Mouse (Mus musculus) cortical plate, adult 2 months (tissue): ENCODE data around the gene Gm6169. TPM values are rescaled to one million over a fixed set of nuclear protein-coding genes. Genes with fewer than 3 reads are reported as not detected.
A peak's percentile ranks its signal among the peaks of the same experiment; 100 is the strongest.
"Not testable (repeated sequence)": the region's sequence is repeated elsewhere in the genome, so short reads cannot be mapped to it uniquely, and the experiment has no call there.

Experiments
- H3K27ac ChIP-seq: fragments of 200-500 bp; 2 replicates; pipeline ENCODE4 v1.5.1; 2012; ENCODE audit warnings: low read length, control low read depth, inconsistent platforms; ENCODE audit not compliant: insufficient read depth
- H3K4me1 ChIP-seq: fragments of 200-500 bp; 2 replicates; pipeline ENCODE4 v1.6.1; 2011; ENCODE audit warnings: low read length; ENCODE audit not compliant: control insufficient read depth, insufficient read depth
- H3K4me3 ChIP-seq: fragments of 200-500 bp; 2 replicates; pipeline ENCODE4 v1.5.1; 2011; ENCODE audit warnings: mild to moderate bottlenecking, low read length, control low read depth; ENCODE audit not compliant: insufficient read depth
- CTCF ChIP-seq: fragments of 200-500 bp; IDR thresholded peaks from 2 replicates; pipeline ENCODE4 v1.5.1; 2011; ENCODE audit warnings: mild to moderate bottlenecking, control low read depth, low read length; ENCODE audit not compliant: insufficient read depth; ENCODE audit errors: extremely low read depth
- POLR2A ChIP-seq: fragments of 200-500 bp; IDR thresholded peaks from 2 replicates; pipeline ENCODE4 v1.6.1; 2011; ENCODE audit warnings: mild to moderate bottlenecking, low read length, control low read depth; ENCODE audit not compliant: insufficient read depth; ENCODE audit errors: extremely low read depth
- polyA plus RNA-seq: library from polyadenylated mRNA; depleted of rRNA; stranded (reverse); fragments of >200 nt; gene quantifications from 2 replicates; pipeline ENCODE4 v1.2.3, GENCODE M21; 2012; rRNA removed

Gene Gm6169
- 0.56 and 0.59 TPM in 2 replicates for polyA plus RNA-seq

GRCm38 (mm10) chr13:97099187-97099852 is at the start of gene Gm6169:
Gene Gm6169 (minus strand): TSS chr13:97099237.
- Histone ChIP-seq H3K4me3 (no peak within 1 kb of the TSS), H3K27ac (no peak within 1 kb of the TSS), H3K4me1 (no peaks in the 10 kb centered on the region)
- TF ChIP-seq POLR2A = no peak
- TF ChIP-seq CTCF = peak; percentile 72

GRCm38 (mm10) chr13:97145834-97146233 is 46.8 kb upstream of the Gm6169 start:
- H3K4me3 ChIP-seq = no peak overlapping the region
- no peaks in the 10 kb centered on the region for H3K4me1 ChIP-seq
- no peak overlapping the region for H3K27ac ChIP-seq
- no peak for TF ChIP-seq POLR2A
- peak; percentile 30; the same call in 1 of the 2 replicates for TF ChIP-seq CTCF

- Histone ChIP-seq H3K4me1 (peaks cover 2% of the 10 kb centered on the region; the same call in 1 of the 2 replicates), H3K4me3 (no peak overlapping the region), H3K27ac (no peak overlapping the region)
- TF ChIP-seq CTCF = no peak
- no peak for TF ChIP-seq POLR2A
Observed at GRCm38 (mm10) chr13:97142321-97142720, 43.3 kb upstream of the Gm6169 start.

GRCm38 (mm10) chr13:97138404-97138931 is 39.4 kb upstream of the Gm6169 start:
- H3K4me3 ChIP-seq = peak overlapping the region; percentile 69
- not testable (repeated sequence) for H3K27ac ChIP-seq, H3K4me1 ChIP-seq

- TF ChIP-seq CTCF = no peak
- peak; percentile 90 for TF ChIP-seq POLR2A
- H3K4me1 ChIP-seq = peaks cover 2% of the 10 kb centered on the region; the same call in 1 of the 2 replicates
- H3K27ac ChIP-seq = peak within 1 kb of the TSS; percentile 63
- H3K4me3 ChIP-seq = peak within 1 kb of the TSS; percentile 69
Observed at GRCm38 (mm10) chr13:97137466-97138400, 38.7 kb upstream of the Gm6169 start, which contains the start of the genes Gfm2 and Nsa2. Gene Gfm2 (plus strand): TSS chr13:97137937. Gene Nsa2 (minus strand): TSS chr13:97137937.

- H3K4me1 ChIP-seq, H3K4me3 ChIP-seq, H3K27ac ChIP-seq: not testable (repeated sequence)
Observed at GRCm38 (mm10) chr13:97130413-97130812, 31.4 kb upstream of the Gm6169 start.

GRCm38 (mm10) chr13:97129654-97130053 is 30.6 kb upstream of the Gm6169 start:
- not testable (repeated sequence) for H3K27ac ChIP-seq, H3K4me3 ChIP-seq, H3K4me1 ChIP-seq

- no peaks in the 10 kb centered on the region for H3K4me1 ChIP-seq
- no peak overlapping the region for H3K4me3 ChIP-seq
- TF ChIP-seq POLR2A (no peak), CTCF (no peak)
- H3K27ac ChIP-seq = no peak overlapping the region
Observed at GRCm38 (mm10) chr13:97121341-97121740, 22.3 kb upstream of the Gm6169 start.

GRCm38 (mm10) chr13:97109046-97109445 is 10.0 kb upstream of the Gm6169 start:
- Histone ChIP-seq H3K4me1 (no peaks in the 10 kb centered on the region), H3K27ac (no peak overlapping the region), H3K4me3 (no peak overlapping the region)
- TF ChIP-seq POLR2A (no peak), CTCF (no peak)

- not testable (repeated sequence) for H3K27ac ChIP-seq, H3K4me3 ChIP-seq, H3K4me1 ChIP-seq
Observed at GRCm38 (mm10) chr13:97107721-97108120, 8.7 kb upstream of the Gm6169 start.
